Mouse (Mus musculus) liver, embryonic 14.5 days (tissue): Measurements from ENCODE around the gene Serpina12.

Experiments used
- CTCF ChIP-seq: IDR thresholded peaks from 2 replicates; pipeline ENCODE4 v1.5.1; 2016; ENCODE audit warnings: antibody characterized with exemption, low read depth, control low read depth
- EP300 ChIP-seq: IDR thresholded peaks from 2 replicates; pipeline ENCODE4 v1.6.1; 2016; ENCODE audit warnings: antibody characterized with exemption, low read depth

DNA sequence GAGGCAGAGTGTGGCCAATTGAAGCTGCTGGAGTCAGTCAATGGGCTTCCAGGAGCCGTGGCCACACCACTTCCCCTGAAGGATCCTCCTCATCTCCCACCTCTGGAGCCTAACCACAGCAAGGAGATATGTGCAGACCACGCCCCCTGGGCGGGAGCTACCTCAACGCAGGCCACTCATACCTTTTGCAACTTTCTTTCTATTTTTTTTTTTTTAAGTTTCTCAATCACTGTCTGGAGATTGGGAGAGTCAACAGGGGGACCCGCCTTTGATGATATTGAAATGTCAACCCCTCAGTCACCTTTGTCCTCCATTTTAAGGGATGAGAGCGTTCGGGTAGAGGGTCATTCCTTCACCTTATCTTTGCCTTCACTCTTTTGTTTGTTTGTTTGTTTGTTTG is at the start of gene Serpina12:
- TF ChIP-seq CTCF = no peak
- no peak for TF ChIP-seq EP300
